Mouse (Mus musculus) heart, embryonic 16.5 days (tissue): ENCODE measurements around the gene Mocs3. TPM values are rescaled to one million over a fixed set of nuclear protein-coding genes. Genes with fewer than 3 reads are reported as not detected.

Experiments used
- ATAC-seq: fragments of 200-750 bp; cut with Nextera tagmentation; replicated peaks from 2 replicates; pipeline ENCODE4 v1.8.0; 2017; ENCODE audit warnings: moderate number of reproducible peaks; ENCODE audit not compliant: insufficient read depth, low FRiP score; ENCODE audit errors: extremely low read depth
- H3K27ac ChIP-seq: fragments of 300-500 bp; sonication (generic); 2 replicates; pipeline ENCODE4 v1.5.1; 2014; ENCODE audit warnings: mild to moderate bottlenecking, low read length, control low read depth, moderate library complexity
- H3K27me3 ChIP-seq: fragments of 300-500 bp; sonication (generic); 2 replicates; pipeline ENCODE4 v1.6.1; 2014; ENCODE audit warnings: low read length, mixed read lengths; ENCODE audit not compliant: control insufficient read depth, insufficient read depth
- H3K36me3 ChIP-seq: fragments of 300-500 bp; sonication (generic); 2 replicates; pipeline ENCODE4 v1.6.1; 2014; ENCODE audit not compliant: control insufficient read depth, insufficient read depth
- H3K4me1 ChIP-seq: fragments of 300-500 bp; sonication (generic); 2 replicates; pipeline ENCODE4 v1.6.1; 2014; ENCODE audit warnings: low read length, mixed read lengths; ENCODE audit not compliant: control insufficient read depth, insufficient read depth
- H3K4me2 ChIP-seq: fragments of 300-500 bp; sonication (generic); 2 replicates; pipeline ENCODE4 v1.6.1; 2014; ENCODE audit warnings: low read depth, mild to moderate bottlenecking, control low read depth, low read length
- H3K4me3 ChIP-seq: fragments of 300-500 bp; sonication (generic); 2 replicates; pipeline ENCODE4 v1.5.1; 2014; ENCODE audit warnings: mild to moderate bottlenecking, control low read depth, low read length
- H3K9ac ChIP-seq: fragments of 300-500 bp; sonication (generic); 2 replicates; pipeline ENCODE4 v1.6.1; 2014; ENCODE audit warnings: low read length, control low read depth
- H3K9me3 ChIP-seq: fragments of 300-500 bp; sonication (generic); replicated peaks from 2 replicates; pipeline ENCODE4 v1.6.1; 2016; ENCODE audit warnings: low read length; ENCODE audit not compliant: control insufficient read depth
- WGBS: fragments of 180-500 bp; shearing (Covaris S2); extraction: QIAGEN DNeasy Blood & Tissue Kit; methylation state at CpG from one replicate; pipeline ENCODE4 v1.1.7; 2014; 5-methylcytosine and 5-hydroxymethylcytosine counted together
- polyA plus RNA-seq: library from polyadenylated mRNA; unstranded; fragments of >200 nt; fragmentation: Nextera tagmentation; extraction: Ambion mirVana; gene quantifications from 2 replicates; pipeline ENCODE4 v1.2.1, GENCODE M21; 2015

Gene Mocs3
- polyA plus RNA-seq, 1 experiment from 2014 or later, result 4.3 TPM

DNA sequence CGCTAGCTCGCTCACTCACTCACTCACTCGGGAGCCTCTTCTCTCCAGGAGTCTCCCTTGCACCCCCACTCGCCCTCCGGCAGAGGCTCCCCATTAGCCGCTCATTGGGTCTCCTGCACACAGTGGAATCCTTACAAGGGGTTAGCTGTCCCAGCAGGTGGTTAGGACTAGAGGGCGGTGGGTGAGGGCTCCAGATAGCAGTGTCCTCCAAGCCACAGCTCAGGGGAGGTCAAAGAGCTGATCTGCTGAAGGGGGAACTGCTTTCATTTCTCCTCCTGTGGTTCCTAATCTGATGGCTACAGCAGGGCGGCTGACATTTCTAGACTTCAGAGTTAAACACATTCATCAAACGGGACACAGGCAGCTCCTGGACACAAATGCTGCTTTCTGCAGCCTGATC is 43.0 kb downstream of the Mocs3 start:
- peak overlapping the region; percentile 13; the same call in 1 of the 2 replicates for H3K4me2 ChIP-seq
- H3K4me3 ChIP-seq, result no peak overlapping the region
- H3K9me3 ChIP-seq, result no peaks in the 10 kb centered on the region
- peaks cover 87% of the 10 kb centered on the region for H3K27me3 ChIP-seq
- no peaks in the 10 kb centered on the region for H3K4me1 ChIP-seq
- WGBS, result 20% methylated on average over 9 of the region's 9 CpGs
- no peak overlapping the region for H3K9ac ChIP-seq
- H3K27ac ChIP-seq, result no peak overlapping the region
- H3K36me3 ChIP-seq, result no peaks in the 10 kb centered on the region
- ATAC-seq, result no peak

DNA sequence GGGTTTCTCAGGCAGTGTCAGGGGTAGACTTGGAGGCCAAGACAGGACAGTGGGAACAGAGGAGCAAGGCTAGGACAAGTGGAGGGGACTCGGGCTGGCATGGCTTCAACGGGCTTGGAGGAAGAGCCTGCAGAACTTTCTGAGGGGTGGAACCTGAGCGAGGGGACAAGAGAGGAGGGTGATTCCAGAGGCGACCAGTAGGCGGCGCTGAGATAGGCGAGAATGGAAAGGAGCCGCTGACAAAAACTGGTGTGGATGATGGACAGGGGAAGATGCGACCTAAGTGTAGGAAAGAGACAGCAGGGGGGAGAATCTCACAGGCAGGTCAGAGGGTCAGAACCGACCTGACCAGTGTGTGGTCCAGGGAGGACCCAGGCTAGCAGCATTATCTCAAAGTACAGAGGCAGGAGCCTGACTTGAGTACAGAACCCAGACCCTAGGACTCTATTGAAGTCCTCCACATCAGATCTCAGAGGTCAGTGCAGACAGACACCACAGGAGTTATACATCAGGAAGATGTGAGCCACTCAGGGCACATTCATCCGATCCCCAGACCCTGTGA is 44.0 kb downstream of the Mocs3 start:
- peaks cover 89% of the 10 kb centered on the region for H3K27me3 ChIP-seq
- H3K9ac ChIP-seq, result no peak overlapping the region
- no peaks in the 10 kb centered on the region for H3K9me3 ChIP-seq
- no peaks in the 10 kb centered on the region for H3K4me1 ChIP-seq
- no peak for ATAC-seq
- H3K4me2 ChIP-seq, result no peak overlapping the region
- H3K27ac ChIP-seq, result no peak overlapping the region
- H3K36me3 ChIP-seq, result no peaks in the 10 kb centered on the region
- H3K4me3 ChIP-seq, result no peak overlapping the region
- 10% methylated on average over 11 of the region's 11 CpGs for WGBS

DNA sequence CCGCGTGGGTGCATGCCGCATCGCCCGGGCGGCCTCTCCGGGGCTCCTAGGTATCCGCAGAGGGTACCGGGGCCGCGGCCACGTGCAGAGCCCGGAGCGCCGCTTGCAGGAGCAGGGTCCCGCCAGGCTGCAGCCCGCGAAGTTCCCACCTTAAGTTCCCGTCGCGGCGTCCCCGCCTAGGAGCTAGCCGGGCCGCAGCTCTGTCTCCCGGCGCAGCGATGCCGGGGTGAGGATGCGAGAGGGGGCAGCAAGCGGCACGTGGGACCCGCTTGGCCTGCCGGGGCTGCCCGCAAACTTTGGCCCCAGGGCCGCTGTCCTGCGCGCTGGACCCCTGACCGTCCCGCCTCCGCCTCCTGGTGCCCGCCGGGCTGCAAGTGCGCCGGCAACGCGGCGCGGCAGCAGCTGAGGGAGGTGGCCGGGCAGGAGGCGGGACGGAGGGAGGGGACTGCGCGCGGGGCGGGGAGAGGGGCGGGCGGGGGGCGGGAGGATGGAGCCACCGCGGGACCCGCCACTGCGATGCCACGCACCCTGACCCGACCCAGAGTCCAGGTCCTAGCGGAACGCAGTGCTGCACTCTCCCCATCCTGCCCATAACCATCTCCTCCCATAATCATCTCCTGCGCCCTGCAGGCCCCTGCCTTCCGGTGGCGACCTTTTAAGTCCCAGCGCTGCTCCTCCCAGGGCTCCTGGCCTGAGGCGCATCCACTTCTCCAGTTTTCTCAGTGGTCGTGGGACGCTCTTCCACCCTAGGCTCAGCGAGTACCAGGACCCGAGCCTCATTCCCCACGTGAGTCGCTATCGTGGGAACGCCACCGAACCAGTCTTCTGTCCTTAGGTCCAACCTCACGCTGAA is 50.5 kb downstream of the Mocs3 start:
- peak overlapping the region; percentile 54; the same call in 1 of the 2 replicates for H3K9ac ChIP-seq
- peaks cover 82% of the 10 kb centered on the region for H3K27me3 ChIP-seq
- peaks cover 8% of the 10 kb centered on the region; the same call in 1 of the 2 replicates for H3K4me1 ChIP-seq
- peak; percentile 54 for ATAC-seq
- peak overlapping the region; percentile 78 for H3K4me2 ChIP-seq
- peaks cover 9% of the 10 kb centered on the region for H3K9me3 ChIP-seq
- H3K36me3 ChIP-seq, result no peaks in the 10 kb centered on the region
- no peak overlapping the region for H3K27ac ChIP-seq
- 2% methylated on average over 61 of the region's 82 CpGs for WGBS
- H3K4me3 ChIP-seq, result peak overlapping the region; percentile 55

DNA sequence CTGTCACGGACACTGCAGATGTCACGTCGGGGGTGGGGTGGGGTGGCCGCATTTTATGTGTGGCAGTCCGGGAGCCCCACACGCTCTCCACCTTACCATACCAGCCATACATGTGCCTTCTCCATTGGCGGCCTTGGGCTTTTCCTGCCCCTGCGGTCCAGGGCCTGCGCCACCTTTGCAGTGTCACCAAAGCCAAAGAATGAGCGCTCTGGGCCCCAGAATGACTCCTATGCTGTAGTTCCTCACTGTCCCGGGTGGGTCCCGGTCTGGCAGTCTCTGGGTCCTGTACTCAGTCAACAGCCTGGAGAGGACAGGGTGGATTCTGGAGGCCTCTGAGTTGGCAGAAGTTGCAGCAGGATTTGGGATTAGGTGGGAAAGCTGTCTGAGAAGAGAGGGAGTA is 51.2 kb downstream of the Mocs3 start, which contains the start of gene Kcng1:
Gene Kcng1 (minus strand): TSS at position 155 of the 400 bp plus-strand sequence.
- Histone ChIP-seq H3K4me1 (peaks cover 8% of the 10 kb centered on the region; the same call in 1 of the 2 replicates), H3K4me3 (peak within 1 kb of the TSS; percentile 55), H3K9ac (peak within 1 kb of the TSS; percentile 54; the same call in 1 of the 2 replicates), H3K9me3 (peaks cover 11% of the 10 kb centered on the region), H3K4me2 (peak within 1 kb of the TSS; percentile 78), H3K36me3 (no peaks in the 10 kb centered on the region), H3K27ac (no peak within 1 kb of the TSS), H3K27me3 (peaks cover 82% of the 10 kb centered on the region)
- ATAC-seq, result no peak
- WGBS, result 19% methylated on average over 12 of the region's 12 CpGs

Other genes starting within 250 kb of the Mocs3 start
- 0.84 and 0.99 TPM in 2 replicates for gene Ripor3, start 220.0 kb upstream of the Mocs3 start, polyA plus RNA-seq
- gene Pard6b, start 149.6 kb upstream of the Mocs3 start, polyA plus RNA-seq, result 5.4 and 6.7 TPM in 2 replicates
- 1.4 and 1.6 TPM in 2 replicates for gene Adnp, start 23.5 kb upstream of the Mocs3 start, polyA plus RNA-seq
- gene Gm20716, start 258 bp upstream of the Mocs3 start, polyA plus RNA-seq, result 10.8 and 11.8 TPM in 2 replicates
- 89.3 and 104 TPM in 2 replicates for gene Dpm1, start within 50 bp of the Mocs3 start, polyA plus RNA-seq
- 0.17 and 0.22 TPM in 2 replicates for gene Kcng1, start 51.1 kb downstream of the Mocs3 start, polyA plus RNA-seq